ENCODE assay signal across 9 mouse cellular contexts in the genomic region with DNA sequence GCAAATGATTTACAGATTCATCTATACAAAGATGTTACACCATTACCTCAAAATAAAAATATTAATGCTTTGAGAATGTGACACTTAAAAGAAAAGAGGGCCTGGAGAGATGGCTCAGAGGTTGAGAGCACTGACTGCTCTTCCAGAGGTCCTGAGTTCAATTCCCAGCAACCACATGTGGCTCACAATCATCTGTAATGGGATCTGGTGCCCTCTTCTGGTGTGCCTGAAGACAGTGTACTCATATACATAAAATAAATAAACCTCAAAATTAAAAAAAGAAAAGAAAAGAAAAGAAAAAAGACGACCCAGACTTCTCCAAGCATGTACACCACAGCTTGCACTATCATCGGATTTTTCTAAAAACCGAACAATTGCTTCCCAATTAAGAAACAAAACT. TPM values are rescaled to one million over a fixed set of nuclear protein-coding genes. Genes with fewer than 3 reads are reported as not detected.
DNase-seq lines count a peak whose midpoint lies in the region; ATAC-seq and TF ChIP-seq lines count a peak whose summit lies in the region.
"Had no signal": no experiment of that assay in that cellular context is flagged by ENCODE, and none has a peak within 500 bp of the region (broad histone marks: within the 10 kb centered on the region; RNA-seq: fewer than 3 reads in every experiment).

No protein-coding gene starts in this region.

- ATAC-seq in heart, embryonic 13.5 days (ENCODE audit: extremely low read depth, insufficient number of reproducible peaks, low FRiP score, low TSS enrichment): no peak
- no peak for ATAC-seq in hindbrain, embryonic 13.5 days (ENCODE audit: low FRiP score)
- no peak for ATAC-seq in midbrain, embryonic 11.5 days (ENCODE audit: low FRiP score)

- WGBS in heart, embryonic 13.5 days: 35% methylated on average over 3 of the region's 3 CpGs
- WGBS in hindbrain, embryonic 13.5 days: 52% methylated on average over 3 of the region's 3 CpGs
- 48% methylated on average over 3 of the region's 3 CpGs for WGBS in midbrain, embryonic 11.5 days

- peak overlapping the region; percentile 99 for H3K9ac ChIP-seq in heart, embryonic 13.5 days
- peak overlapping the region; percentile 97 for H3K9ac ChIP-seq in MEL (ENCODE audit: control insufficient read depth, low read depth, low read length, poor library complexity, severe bottlenecking)
- H3K9ac ChIP-seq in hindbrain, embryonic 13.5 days: peak overlapping the region; percentile 100
- peak overlapping the region; percentile 84; the same call in 1 of the 2 replicates for H3K9ac ChIP-seq in midbrain, embryonic 11.5 days (ENCODE audit: low read length)

- H3K9me3 ChIP-seq in heart, embryonic 13.5 days: no peaks in the 10 kb centered on the region
- no peaks in the 10 kb centered on the region for H3K9me3 ChIP-seq in MEL (replicated peaks; ENCODE audit: insufficient read depth, low read length)
- no peaks in the 10 kb centered on the region for H3K9me3 ChIP-seq in hindbrain, embryonic 13.5 days
- H3K9me3 ChIP-seq in midbrain, embryonic 11.5 days (ENCODE audit: control insufficient read depth, low read length): no peaks in the 10 kb centered on the region

- no peaks in the 10 kb centered on the region for H3K27me3 ChIP-seq in heart, embryonic 13.5 days (replicated peaks)
- no peaks in the 10 kb centered on the region for H3K27me3 ChIP-seq in MEL (ENCODE audit: control insufficient read depth in 1 of 2, insufficient read depth in 2 of 2, low read length in 2 of 2)
- H3K27me3 ChIP-seq in hindbrain, embryonic 13.5 days: no peaks in the 10 kb centered on the region
- H3K27me3 ChIP-seq in midbrain, embryonic 11.5 days (ENCODE audit: control insufficient read depth, insufficient read depth, low read length): no peaks in the 10 kb centered on the region

- TF ChIP-seq CTCF in MEL (IDR thresholded peaks at IDR 0.05 in 2 of 3, conservative IDR thresholded peaks at IDR 0.05 in 1 of 3; ENCODE audit: control insufficient read depth in 1 of 3, insufficient read depth in 1 of 3, low read depth in 2 of 3, low read length in 3 of 3, poor library complexity in 1 of 3, severe bottlenecking in 1 of 3): peak in 1 of 3 experiments; percentile 21; a peak in 2 of 6 replicates

- peak overlapping the region; percentile 86 for H3K4me2 ChIP-seq in heart, embryonic 13.5 days
- peak overlapping the region; percentile 62 for H3K4me2 ChIP-seq in hindbrain, embryonic 13.5 days
- H3K4me2 ChIP-seq in midbrain, embryonic 11.5 days: peak overlapping the region; percentile 61

- H3K4me1 ChIP-seq in heart, embryonic 13.5 days: peaks cover 24% of the 10 kb centered on the region
- peaks cover 0 to 13% of the 10 kb centered on the region in 2 experiments; a peak in 2 of 4 replicates for H3K4me1 ChIP-seq in MEL (ENCODE audit: control insufficient read depth in 1 of 2, insufficient read depth in 2 of 2, low read length in 2 of 2)
- peaks cover 20% of the 10 kb centered on the region for H3K4me1 ChIP-seq in hindbrain, embryonic 13.5 days (replicated peaks)
- H3K4me1 ChIP-seq in midbrain, embryonic 11.5 days (ENCODE audit: control insufficient read depth, insufficient read depth, low read length): peaks cover 4% of the 10 kb centered on the region; the same call in 1 of the 2 replicates

- TF ChIP-seq EP300 in MEL (IDR thresholded peaks at IDR 0.05; ENCODE audit: low read depth in 1 of 2, low read length in 2 of 2): no peak

- no peak for TF ChIP-seq POLR2A in MEL (IDR thresholded peaks at IDR 0.05; ENCODE audit: control insufficient read depth in 1 of 2, insufficient read depth in 1 of 2, low read depth in 1 of 2, low read length in 2 of 2, poor library complexity in 1 of 2)

- DNase-seq in heart, adult 11 months: no peak
- DNase-seq in MEL (ENCODE audit: low read depth, low spot score): no peak
- no peak for DNase-seq in midbrain, embryonic 11.5 days (ENCODE audit: low spot score, missing footprints)
- no peak for DNase-seq in frontal cortex, postnatal 10 days (ENCODE audit: low spot score in 2 of 2)
- DNase-seq in thymus, postnatal 36 days: no peak
- no peak for DNase-seq in ovary, postnatal 14 days (ENCODE audit: low spot score)
- DNase-seq: thymus, adult 18-20 months had no signal

- no peak overlapping the region for H3K27ac ChIP-seq in heart, embryonic 13.5 days (replicated peaks)
- H3K27ac ChIP-seq in MEL (ENCODE audit: control insufficient read depth, low read depth, low read length): no peak overlapping the region
- no peak overlapping the region for H3K27ac ChIP-seq in hindbrain, embryonic 13.5 days
- H3K27ac ChIP-seq in midbrain, embryonic 11.5 days (ENCODE audit: low read depth, low read length): no peak overlapping the region

- H3K79me2 ChIP-seq in MEL (ENCODE audit: control insufficient read depth, insufficient read depth, low read length, poor library complexity): peaks cover 46% of the 10 kb centered on the region

- peak overlapping the region; percentile 89 for H3K4me3 ChIP-seq in heart, embryonic 13.5 days
- peak overlapping the region; percentile 59 to 92 for H3K4me3 ChIP-seq in MEL (ENCODE audit: control insufficient read depth in 1 of 2, insufficient read depth in 1 of 2, low read depth in 2 of 2, low read length in 2 of 2)
- peak overlapping the region; percentile 98 for H3K4me3 ChIP-seq in hindbrain, embryonic 13.5 days
- H3K4me3 ChIP-seq in midbrain, embryonic 11.5 days (ENCODE audit: low read depth, low read length): peak overlapping the region; percentile 97; the same call in 1 of the 2 replicates

- no peaks in the 10 kb centered on the region for H3K36me3 ChIP-seq in heart, embryonic 13.5 days
- peaks cover 0 to 27% of the 10 kb centered on the region in 2 experiments; a peak in 3 of 4 replicates for H3K36me3 ChIP-seq in MEL (ENCODE audit: control insufficient read depth in 1 of 2, insufficient read depth in 2 of 2, low read length in 2 of 2)
- H3K36me3 ChIP-seq in hindbrain, embryonic 13.5 days: no peaks in the 10 kb centered on the region
- no peaks in the 10 kb centered on the region for H3K36me3 ChIP-seq in midbrain, embryonic 11.5 days (ENCODE audit: control insufficient read depth, insufficient read depth, low read length)

- TF ChIP-seq RAD21 in MEL (IDR thresholded peaks at IDR 0.05; ENCODE audit: low read depth, low read length): no peak; the same call in 1 of the 2 replicates

TF ChIP-seq in MEL, 35 proteins besides CTCF, POLR2A, EP300 and RAD21:
- TF ChIP-seq MYC (IDR thresholded peaks at IDR 0.05; ENCODE audit: low read depth, low read length): peak; percentile 55; the same call in 1 of the 2 replicates
- TF ChIP-seq MYB (IDR thresholded peaks at IDR 0.05; ENCODE audit: low read depth, low read length): no peak
- TF ChIP-seq MXI1 (IDR thresholded peaks at IDR 0.05; ENCODE audit: low read depth, low read length): 0 out of 2 replicates have a peak, but pooled peaks have one; percentile 37
- peak; percentile 26; the same call in 1 of the 2 replicates for TF ChIP-seq SMC3 (IDR thresholded peaks at IDR 0.05; ENCODE audit: low read depth, low read length)
TF ChIP-seq in MEL: peak in this region for 3.

RNA-seq across cellular contexts. Expression of a gene that starts 1.2 kb away (rescaled TPM):
- polyA plus RNA-seq in heart, embryonic 13.5 days (2015; fragmentation: Nextera tagmentation; extraction: Ambion mirVana): 33.7 and 34.6 TPM in 2 replicates
- 0.08 and 0.20 TPM in 2 replicates for total RNA-seq in MEL (2012; rRNA removed)
- polyA plus RNA-seq in MEL (2012; ENCODE audit: insufficient read depth in 1 of 2, insufficient read length in 2 of 2, low read depth in 1 of 2, low replicate concordance in 2 of 2, missing spikeins in 1 of 2): under 1 TPM in 1 of 2 experiments, not detected in 1; 0.29 TPM
- 31.6 and 33.7 TPM in 2 replicates for polyA plus RNA-seq in hindbrain, embryonic 13.5 days (2015; fragmentation: Nextera tagmentation; extraction: Ambion mirVana)
- 26.9 and 33.9 TPM in 2 replicates for polyA plus RNA-seq in midbrain, embryonic 11.5 days (2014; fragmentation: Nextera tagmentation; extraction: Ambion mirVana)

RNA-seq across cellular contexts. Expression of a gene that starts 1.2 kb away (rescaled TPM):
- polyA plus RNA-seq in heart, embryonic 13.5 days (2015; fragmentation: Nextera tagmentation; extraction: Ambion mirVana): 58.5 and 62.9 TPM in 2 replicates
- 66.2 and 77.1 TPM in 2 replicates for total RNA-seq in MEL (2012; rRNA removed)
- 100 to 1,000 TPM in 1 of 2 experiments, 10 to 100 TPM in 1; 65.3 to 131 TPM for polyA plus RNA-seq in MEL (2012; ENCODE audit: insufficient read depth in 1 of 2, insufficient read length in 2 of 2, low read depth in 1 of 2, low replicate concordance in 2 of 2, missing spikeins in 1 of 2)
- polyA plus RNA-seq in hindbrain, embryonic 13.5 days (2015; fragmentation: Nextera tagmentation; extraction: Ambion mirVana): 74.6 and 75.1 TPM in 2 replicates
- 120 and 124 TPM in 2 replicates for polyA plus RNA-seq in midbrain, embryonic 11.5 days (2014; fragmentation: Nextera tagmentation; extraction: Ambion mirVana)

Comparison
In these comparisons a context has a peak if more than half of its experiments do, and no peak if none do; other contexts are left out.
1. RNA of a gene that starts 1.2 kb away (polyA plus RNA-seq): 33.7 to 34.6 TPM in heart, embryonic 13.5 days, 31.6 to 33.7 TPM in hindbrain, embryonic 13.5 days and 26.9 to 33.9 TPM in midbrain, embryonic 11.5 days; 0.29 TPM in MEL; every median in the first group is over 10 times any median in the second.
2. Peak in every context shown above with its lines, with median percentiles within 50 percentile points of each other: H3K4me2 ChIP-seq, H3K4me3 ChIP-seq and H3K9ac ChIP-seq.